Mouse (Mus musculus) kidney, adult 2 months (tissue): Measurements from ENCODE around the gene Acbd4. TPM values are rescaled to one million over a fixed set of nuclear protein-coding genes. Genes with fewer than 3 reads are reported as not detected.

Source experiments
- DNase-seq: peaks from one replicate; pipeline ENCODE4 v3.0.0; 2021
- H3K27ac ChIP-seq: fragments of 200-500 bp; 2 replicates; pipeline ENCODE4 v1.5.1; 2012; ENCODE audit warnings: low read depth, low read length, control low read depth, inconsistent platforms; ENCODE audit not compliant: insufficient read depth
- H3K27me3 ChIP-seq: fragments of 200-500 bp; replicated peaks from 2 replicates; pipeline ENCODE4 v1.6.1; 2012; ENCODE audit warnings: mild to moderate bottlenecking, moderate library complexity, low read length, inconsistent platforms; ENCODE audit not compliant: control insufficient read depth, insufficient read depth
- H3K36me3 ChIP-seq: fragments of 200-500 bp; 2 replicates; pipeline ENCODE4 v1.6.1; 2012; ENCODE audit warnings: mild to moderate bottlenecking, moderate library complexity, low read length, inconsistent platforms; ENCODE audit not compliant: control insufficient read depth, insufficient read depth
- H3K4me1 ChIP-seq: fragments of 200-500 bp; 2 replicates; pipeline ENCODE4 v1.6.1; 2011; ENCODE audit warnings: low read length; ENCODE audit not compliant: control insufficient read depth, insufficient read depth
- H3K4me3 ChIP-seq: fragments of 200-500 bp; 2 replicates; pipeline ENCODE4 v1.5.1; 2011; ENCODE audit warnings: mild to moderate bottlenecking, low read depth, low read length, control low read depth; ENCODE audit not compliant: insufficient read depth
- CTCF ChIP-seq: fragments of 200-500 bp; conservative IDR thresholded peaks from 2 replicates; pipeline ENCODE4 v1.5.1; 2011; ENCODE audit warnings: low read depth, mild to moderate bottlenecking, control low read depth, low read length, moderate library complexity, mixed read lengths; ENCODE audit not compliant: insufficient read depth, insufficient read length
- POLR2A ChIP-seq: fragments of 200-500 bp; IDR thresholded peaks from one replicate; pipeline ENCODE4 v1.6.1; 2011; ENCODE audit warnings: low read depth, low read length, control low read depth
- WGBS: fragments of 180-500 bp; shearing (Covaris S2); methylation state at CpG from one replicate; pipeline ENCODE4 v1.1.7; 2018; 5-methylcytosine and 5-hydroxymethylcytosine counted together
- polyA plus RNA-seq: library from polyadenylated mRNA; depleted of rRNA; stranded (reverse); fragments of >200 nt; gene quantifications from 2 replicates; pipeline ENCODE4 v1.2.3, GENCODE M21; 2012; rRNA removed

The Acbd4 gene
- polyA plus RNA-seq, 1 experiment: 130 TPM

GRCm38 (mm10) chr11:103144309-103145285 lies 43.1 kb downstream of the Acbd4 start:
- H3K4me1 ChIP-seq: peaks cover 30% of the 10 kb centered on the region
- no peaks in the 10 kb centered on the region for H3K27me3 ChIP-seq
- no peak for TF ChIP-seq CTCF
- TF ChIP-seq POLR2A: no peak
- DNase-seq: peak; percentile 40
- no peak overlapping the region for H3K4me3 ChIP-seq
- 55% methylated on average over 12 of the region's 12 CpGs for WGBS
- no peak overlapping the region for H3K27ac ChIP-seq
- H3K36me3 ChIP-seq: no peaks in the 10 kb centered on the region

GRCm38 (mm10) chr11:103146386-103146785 lies 44.9 kb downstream of the Acbd4 start:
- WGBS: 91% methylated on average over 4 of the region's 4 CpGs
- DNase-seq: no peak
- no peak overlapping the region for H3K27ac ChIP-seq
- H3K4me3 ChIP-seq: no peak overlapping the region
- H3K36me3 ChIP-seq: no peaks in the 10 kb centered on the region
- TF ChIP-seq POLR2A (no peak), CTCF (no peak)
- H3K27me3 ChIP-seq: no peaks in the 10 kb centered on the region
- peaks cover 19% of the 10 kb centered on the region for H3K4me1 ChIP-seq

- peak overlapping the region; percentile 54 for H3K27ac ChIP-seq
- TF ChIP-seq POLR2A (no peak), CTCF (no peak)
- peaks cover 6% of the 10 kb centered on the region for H3K4me1 ChIP-seq
- 15% methylated on average over 4 of the region's 4 CpGs for WGBS
- H3K36me3 ChIP-seq: no peaks in the 10 kb centered on the region
- no peak overlapping the region for H3K4me3 ChIP-seq
- DNase-seq: peak; percentile 87
- H3K27me3 ChIP-seq: no peaks in the 10 kb centered on the region
These were observed 46.3 kb downstream of the Acbd4 start for GRCm38 (mm10) chr11:103147766-103148165.

- Histone ChIP-seq H3K4me3 (no peak overlapping the region), H3K36me3 (no peaks in the 10 kb centered on the region), H3K27ac (no peak overlapping the region), H3K4me1 (peaks cover 6% of the 10 kb centered on the region), H3K27me3 (no peaks in the 10 kb centered on the region)
- 97% methylated on average over 4 of the region's 4 CpGs for WGBS
- DNase-seq: no peak
- TF ChIP-seq CTCF (no peak), POLR2A (no peak)
These were observed 48.3 kb downstream of the Acbd4 start for GRCm38 (mm10) chr11:103149771-103150170.

- peaks cover 3% of the 10 kb centered on the region; the same call in 1 of the 2 replicates for H3K4me1 ChIP-seq
- DNase-seq: peak; percentile 98
- H3K36me3 ChIP-seq: no peaks in the 10 kb centered on the region
- TF ChIP-seq CTCF: peak; percentile 95
- no peak for TF ChIP-seq POLR2A
- peak overlapping the region; percentile 57 for H3K27ac ChIP-seq
- WGBS: under 1% methylated on average over 25 of the region's 25 CpGs
- no peaks in the 10 kb centered on the region for H3K27me3 ChIP-seq
- peak overlapping the region; percentile 29 for H3K4me3 ChIP-seq
These were observed 57.4 kb downstream of the Acbd4 start for GRCm38 (mm10) chr11:103158621-103159478.

- no peak for TF ChIP-seq CTCF
- TF ChIP-seq POLR2A: no peak
- 91% methylated on average over 11 of the region's 11 CpGs for WGBS
- no peak for DNase-seq
- Histone ChIP-seq H3K27ac (no peak overlapping the region), H3K4me3 (no peak overlapping the region), H3K36me3 (no peaks in the 10 kb centered on the region), H3K4me1 (peaks cover 3% of the 10 kb centered on the region; the same call in 1 of the 2 replicates), H3K27me3 (no peaks in the 10 kb centered on the region)
These were observed 59.3 kb downstream of the Acbd4 start for GRCm38 (mm10) chr11:103160738-103161137.

- Histone ChIP-seq H3K27ac (no peak overlapping the region), H3K27me3 (no peaks in the 10 kb centered on the region), H3K36me3 (no peaks in the 10 kb centered on the region), H3K4me1 (peaks cover 3% of the 10 kb centered on the region; the same call in 1 of the 2 replicates), H3K4me3 (no peak overlapping the region)
- 85% methylated on average over 7 of the region's 7 CpGs for WGBS
- DNase-seq: no peak
- no peak for TF ChIP-seq POLR2A
- peak; percentile 24 for TF ChIP-seq CTCF
These were observed 60.0 kb downstream of the Acbd4 start for GRCm38 (mm10) chr11:103161449-103161848.

Other genes with a start within 250 kb of the Acbd4 start
- 76.4 and 81.0 TPM in 2 replicates for gene Eftud2, start 220.7 kb upstream of the Acbd4 start, polyA plus RNA-seq
- 0.88 and 1.5 TPM in 2 replicates for gene Ccdc103, start 220.5 kb upstream of the Acbd4 start, polyA plus RNA-seq
- gene Fam187a, start 216.5 kb upstream of the Acbd4 start, polyA plus RNA-seq: not detected in 2 replicates
- gene Gfap, start 200.8 kb upstream of the Acbd4 start, polyA plus RNA-seq: 0.16 and 0.18 TPM in 2 replicates
- 0.22 and 0.27 TPM in 2 replicates for gene Kif18b, start 176.6 kb upstream of the Acbd4 start, polyA plus RNA-seq
- 0.38 and 0.39 TPM in 2 replicates for gene C1ql1, start 155.0 kb upstream of the Acbd4 start, polyA plus RNA-seq
- gene Nmt1, start 73.5 kb upstream of the Acbd4 start, polyA plus RNA-seq: 45.3 and 49.7 TPM in 2 replicates
- gene Dcakd, start 73.3 kb upstream of the Acbd4 start, polyA plus RNA-seq: 49.5 and 51.3 TPM in 2 replicates
- gene Plcd3, start within 50 bp of the Acbd4 start, polyA plus RNA-seq: 14.9 and 18.1 TPM in 2 replicates
- gene Hexim1, start 14.5 kb downstream of the Acbd4 start, polyA plus RNA-seq: 24.9 and 26.4 TPM in 2 replicates
- 3.8 and 4.0 TPM in 2 replicates for gene Hexim2, start 30.7 kb downstream of the Acbd4 start, polyA plus RNA-seq
- 32.7 and 35.5 TPM in 2 replicates for gene Fmnl1, start 69.4 kb downstream of the Acbd4 start, polyA plus RNA-seq
- 0.09 and 0.22 TPM in 2 replicates for gene 1700023F06Rik, start 106.9 kb downstream of the Acbd4 start, polyA plus RNA-seq
- gene Spata32, start 116.8 kb downstream of the Acbd4 start, polyA plus RNA-seq: not detected in 2 replicates
- gene Map3k14, start 165.8 kb downstream of the Acbd4 start, polyA plus RNA-seq: 8.0 and 8.6 TPM in 2 replicates